ENCODE assay signal across 8 mouse cellular contexts in genomic region chr7:31150566-31151300, GRCm38 (mm10). TPM values are rescaled to one million over a fixed set of nuclear protein-coding genes. Genes with fewer than 3 reads are reported as not detected.
A peak's percentile ranks its signal among the peaks of the same experiment; 100 is the strongest.
DNase-seq lines count a peak whose midpoint lies in the region; ATAC-seq lines count a peak whose summit lies in the region.

No protein-coding gene starts in this region.

- H3K9ac ChIP-seq in hindbrain, embryonic 12.5 days: peak overlapping the region; percentile 87

- H3K4me1 ChIP-seq in hindbrain, embryonic 12.5 days: peaks cover 39% of the 10 kb centered on the region

- H3K27ac ChIP-seq in hindbrain, embryonic 12.5 days: peak overlapping the region; percentile 97

- H3K36me3 ChIP-seq in hindbrain, embryonic 12.5 days: peaks cover 8% of the 10 kb centered on the region; the same call in 1 of the 2 replicates

- peak; percentile 87 for DNase-seq in MN1 (ENCODE audit: low spot score)
- DNase-seq in cerebellum, adult 9-11 months: peak; percentile 92
- peak; percentile 77 to 78 for DNase-seq in frontal cortex, postnatal 14 days (ENCODE audit: low spot score in 2 of 2)
- peak; percentile 91 for DNase-seq in layer of hippocampus, postnatal 36 days
- peak; percentile 93 for DNase-seq in lung, postnatal 14 days
- DNase-seq in ovary, postnatal 36 days (ENCODE audit: low spot score): peak; percentile 94
- DNase-seq in thymus, postnatal 14 days: peak; percentile 91

- H3K4me3 ChIP-seq in hindbrain, embryonic 12.5 days: peak overlapping the region; percentile 89

- WGBS in hindbrain, embryonic 12.5 days: under 1% methylated on average over 61 of the region's 63 CpGs

- peak overlapping the region; percentile 72 for H3K4me2 ChIP-seq in hindbrain, embryonic 12.5 days (replicated peaks)

- H3K9me3 ChIP-seq in hindbrain, embryonic 12.5 days (replicated peaks): no peaks in the 10 kb centered on the region

- ATAC-seq in hindbrain, embryonic 12.5 days (ENCODE audit: low FRiP score): peak; percentile 82

- no peaks in the 10 kb centered on the region for H3K27me3 ChIP-seq in hindbrain, embryonic 12.5 days

RNA-seq across cellular contexts. Expression of gene Gramd1a, which starts 5.0 kb away (rescaled TPM):
- 185 and 202 TPM in 2 replicates for polyA plus RNA-seq in hindbrain, embryonic 12.5 days (2016; fragmentation: Nextera tagmentation; extraction: Ambion mirVana)
- 100 to 1,000 TPM; 111 to 118 TPM for total RNA-seq in layer of hippocampus, postnatal 36 days (2021)

RNA-seq across cellular contexts. Expression of gene Scn1b, which starts 23.9 kb away (rescaled TPM):
- polyA plus RNA-seq in hindbrain, embryonic 12.5 days (2016; fragmentation: Nextera tagmentation; extraction: Ambion mirVana): 2.7 and 3.8 TPM in 2 replicates
- total RNA-seq in layer of hippocampus, postnatal 36 days (2021): 100 to 1,000 TPM; 548 to 620 TPM

RNA-seq across cellular contexts. Expression of gene Hpn, which starts 35.6 kb away (rescaled TPM):
- 2.3 and 2.7 TPM in 2 replicates for polyA plus RNA-seq in hindbrain, embryonic 12.5 days (2016; fragmentation: Nextera tagmentation; extraction: Ambion mirVana)
- 1 to 10 TPM; 4.6 to 6.8 TPM for total RNA-seq in layer of hippocampus, postnatal 36 days (2021)

Comparison
In these comparisons a context has a peak if more than half of its experiments do, and no peak if none do; other contexts are left out.
1. Peak in every context shown above with its lines: DNase-seq, ATAC-seq, H3K4me3 ChIP-seq and H3K27ac ChIP-seq.